Mouse (Mus musculus): ENCODE data around the gene Ifnlr1.

GRCm38 (mm10) chr4:135710392-135710791, 24.3 kb downstream of the Ifnlr1 start:
- no peak for TF ChIP-seq CTCF (IDR thresholded peaks at IDR 0.05; ENCODE audit: low read depth)
- peak; percentile 34; the same call in 1 of the 2 replicates for TF ChIP-seq EP300 (IDR thresholded peaks at IDR 0.05; ENCODE audit: low read depth)
